Mouse (Mus musculus) cerebellum, adult 2 months (tissue): ENCODE data around the gene Tmem41b.

Experiments used
- CTCF ChIP-seq: fragments of 200-500 bp; IDR thresholded peaks from 2 replicates; pipeline ENCODE4 v1.5.1; 2011; ENCODE audit warnings: low read depth, mild to moderate bottlenecking, control low read depth, low read length, moderate library complexity, borderline replicate concordance; ENCODE audit not compliant: insufficient read depth
- POLR2A ChIP-seq: fragments of 200-500 bp; IDR thresholded peaks from 2 replicates; pipeline ENCODE4 v1.6.1; 2011; ENCODE audit warnings: low read length, control low read depth, borderline replicate concordance; ENCODE audit not compliant: insufficient read depth

DNA sequence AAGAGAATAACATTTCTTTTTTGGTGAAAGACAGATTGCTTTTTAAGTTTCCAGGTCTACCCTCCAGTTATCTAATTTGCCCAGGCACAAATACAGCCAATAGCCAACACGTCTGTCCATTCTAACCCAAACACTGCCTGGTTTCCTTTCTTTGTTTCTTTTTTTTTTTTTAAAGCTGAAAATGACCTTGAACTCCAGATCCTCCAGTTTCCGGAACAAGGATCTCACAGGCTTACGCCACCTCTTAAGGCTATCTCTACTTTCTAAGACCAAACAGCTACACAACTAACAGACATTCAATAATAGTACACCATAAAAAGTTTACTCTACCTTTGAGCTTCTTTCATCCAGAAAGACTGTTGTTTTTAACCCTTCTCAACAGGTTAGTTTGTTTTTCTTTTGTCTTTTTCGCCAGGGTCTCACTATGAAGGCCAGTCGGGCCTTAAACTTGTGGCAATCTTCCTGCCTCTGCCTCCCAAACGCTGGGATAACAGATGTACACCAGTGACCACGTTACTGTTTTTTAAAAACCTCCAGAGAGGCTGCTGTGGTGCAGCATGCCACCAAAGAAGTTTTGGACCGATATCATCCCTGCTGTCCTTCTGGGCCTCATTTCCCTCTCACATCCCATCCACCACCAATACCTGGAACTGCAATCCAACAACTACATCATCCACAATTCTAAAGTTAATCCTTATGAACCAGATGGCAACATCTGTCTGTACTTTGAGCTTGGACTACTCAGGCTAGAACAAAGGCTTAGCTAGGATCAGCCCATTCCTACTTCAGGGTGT lies 28.5 kb downstream of the Tmem41b start:
- no peak for TF ChIP-seq POLR2A
- TF ChIP-seq CTCF, result no peak
